Mouse (Mus musculus): Measurements from ENCODE around the gene Mms19.

DNA sequence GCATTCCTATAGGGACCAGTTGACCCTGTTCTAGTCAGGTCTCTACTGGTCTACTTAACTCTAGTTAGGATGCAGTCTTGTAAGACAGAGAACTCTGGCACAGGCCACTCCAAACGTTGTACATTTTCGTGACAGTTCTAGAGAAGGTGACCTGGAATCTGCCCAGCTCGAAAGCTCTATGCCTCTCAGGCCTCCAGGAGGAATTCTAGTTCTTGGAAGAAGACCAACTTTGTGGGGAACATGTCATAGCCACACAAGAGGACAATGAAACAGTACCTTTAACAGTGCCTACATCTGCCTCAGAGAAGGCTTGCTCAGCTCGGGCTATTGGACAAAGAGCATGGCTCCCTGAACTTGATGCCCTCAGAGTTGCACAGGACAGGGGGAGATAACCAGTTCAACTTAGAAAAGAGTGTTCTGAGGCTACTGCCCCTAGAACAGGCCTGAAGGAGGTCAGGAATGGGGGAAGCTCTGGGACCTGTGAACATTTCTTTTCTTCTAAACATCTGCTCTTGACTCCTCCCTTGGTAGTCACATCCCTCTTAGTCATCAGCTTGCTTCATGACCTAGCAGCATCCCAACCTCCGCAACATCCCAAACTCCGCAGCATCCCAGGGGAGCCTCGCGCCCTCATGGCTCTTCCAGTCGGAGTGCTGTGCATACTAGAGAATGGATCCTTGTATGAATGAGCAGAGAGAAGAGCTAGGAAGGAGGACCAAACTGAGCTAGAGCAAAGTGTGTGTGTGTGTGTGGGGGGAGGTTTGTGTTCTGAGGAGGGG lies 18.0 kb upstream of the Mms19 start:
- no peak for TF ChIP-seq CTCF (IDR thresholded peaks at IDR 0.05; ENCODE audit: borderline replicate concordance, insufficient read depth, low read depth, low read length)
- no peak for TF ChIP-seq POLR2A (IDR thresholded peaks at IDR 0.05; ENCODE audit: borderline replicate concordance, insufficient read depth, low read length)

Data from cerebellum, adult 2 months (tissue).